Mouse (Mus musculus) c-Kit-positive CD71-negative TER-119-negative erythroid progenitor cells, embryonic 14.5 days (primary cell): ENCODE measurements at regions not wholly inside any gene's neighbourhood (a gene's known extent, or its start where the extent isn't known, plus 50 kb on each side); places are given as distances from the start of the nearest gene placed in this dataset.

Experiments
- DNase-seq: peaks from one replicate; pipeline ENCODE4 v3.0.0-alpha.2; 2013; ENCODE audit warnings: low read depth

GRCm38 (mm10) chr1:193784966-193785365 is 414.9 kb upstream of the Camk1g start:
- no peak for DNase-seq

GRCm38 (mm10) chr1:193784526-193784925 is 414.4 kb upstream of the Camk1g start:
- no peak for DNase-seq

GRCm38 (mm10) chr1:193778181-193778580 is 408.1 kb upstream of the Camk1g start:
- no peak for DNase-seq

- no peak for DNase-seq
Measured at GRCm38 (mm10) chr1:193769546-193769945, 399.4 kb upstream of the Camk1g start.

- no peak for DNase-seq
Measured at GRCm38 (mm10) chr1:193764103-193764502, 394.0 kb upstream of the Camk1g start.

DNA sequence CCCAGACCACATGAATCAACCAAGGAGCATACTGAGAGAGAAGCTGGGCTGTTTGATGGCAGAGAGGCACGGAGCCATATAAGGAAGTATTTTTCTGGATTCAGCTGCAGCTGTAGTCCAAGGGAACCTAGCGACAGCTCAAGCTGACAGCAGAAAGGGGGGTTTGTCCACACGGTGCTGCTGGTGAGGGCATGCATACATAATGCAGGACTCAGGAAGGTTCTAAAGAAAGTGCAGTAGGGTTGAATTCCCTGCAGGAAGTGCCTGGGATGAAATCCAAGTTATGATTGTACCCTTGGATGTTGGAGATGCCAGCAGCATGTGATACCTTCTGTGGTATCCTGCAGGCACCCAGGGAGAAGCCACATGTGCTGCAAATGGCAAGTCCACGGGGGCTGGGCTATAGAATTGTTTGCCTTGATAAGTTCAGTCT is 381.7 kb upstream of the Camk1g start:
- no peak for DNase-seq

DNA sequence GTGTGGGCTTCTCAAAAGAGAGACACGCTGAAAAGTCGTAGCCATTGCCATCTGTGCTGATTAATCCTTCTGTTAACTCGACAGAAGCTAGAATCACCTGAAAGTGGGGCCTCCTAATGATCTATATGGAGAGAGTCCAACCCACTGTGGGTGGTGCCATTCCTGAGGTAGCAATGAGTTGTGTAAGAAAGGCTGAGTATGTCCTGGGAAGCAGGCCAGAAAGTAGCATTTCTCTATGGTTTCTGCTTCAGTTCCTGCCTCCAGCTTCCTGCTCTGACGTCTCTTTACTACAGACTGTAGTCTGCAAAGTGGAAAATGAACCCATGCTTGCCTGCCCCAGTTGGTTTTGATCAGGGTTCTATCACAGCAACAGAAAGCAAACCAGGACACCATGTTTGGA is 380.8 kb upstream of the Camk1g start:
- DNase-seq, result no peak

- DNase-seq, result no peak
Measured at GRCm38 (mm10) chr1:193747426-193747960, 377.4 kb upstream of the Camk1g start.

DNA sequence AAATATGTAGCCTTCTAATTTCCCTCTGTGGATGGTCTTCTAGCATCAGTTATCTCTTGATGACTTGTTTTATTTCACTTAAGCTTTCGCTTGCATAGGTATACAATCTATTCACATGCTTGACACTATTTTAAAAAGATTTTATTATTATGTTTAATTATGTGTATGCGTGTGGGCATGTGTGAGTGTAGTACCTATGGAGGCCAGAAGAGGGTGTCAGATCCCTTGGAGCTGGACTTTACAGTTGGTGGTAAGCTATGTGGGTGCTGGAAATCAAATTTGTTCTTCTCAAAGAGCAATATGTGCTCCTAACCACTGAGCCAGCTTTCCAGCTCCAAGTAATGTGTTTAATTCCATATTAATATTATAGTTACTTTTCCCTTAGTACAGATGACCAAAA is 372.6 kb upstream of the Camk1g start:
- no peak for DNase-seq

GRCm38 (mm10) chr1:193738821-193739220 is 368.7 kb upstream of the Camk1g start:
- peak; percentile 17 for DNase-seq

DNA sequence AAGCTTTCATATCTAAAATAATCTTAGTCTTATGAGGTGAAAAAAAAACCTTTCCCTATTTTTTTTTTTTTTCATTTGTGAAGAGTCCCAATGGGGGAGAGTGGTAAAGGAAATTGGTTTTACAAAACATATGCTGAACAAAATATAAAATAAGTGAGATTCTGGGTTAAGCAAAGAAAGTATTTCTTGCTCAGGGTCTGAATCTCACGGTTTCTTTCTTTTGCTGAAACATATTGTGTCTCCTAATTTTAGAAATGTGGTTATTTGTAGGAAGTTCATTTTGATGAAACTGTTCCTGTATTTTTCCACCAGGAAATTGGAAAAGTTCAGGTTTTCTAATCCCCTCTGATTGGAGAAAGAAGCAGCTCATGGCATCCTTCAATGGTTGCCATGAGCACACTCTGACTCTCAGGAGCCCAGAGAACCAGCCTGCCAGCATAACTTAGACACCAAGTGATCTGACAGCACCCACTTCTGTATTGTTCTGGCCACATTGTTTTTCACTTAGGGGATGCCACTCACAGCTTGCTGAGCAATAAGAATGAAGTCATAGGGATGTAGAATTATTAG is 365.9 kb upstream of the Camk1g start:
- no peak for DNase-seq

DNA sequence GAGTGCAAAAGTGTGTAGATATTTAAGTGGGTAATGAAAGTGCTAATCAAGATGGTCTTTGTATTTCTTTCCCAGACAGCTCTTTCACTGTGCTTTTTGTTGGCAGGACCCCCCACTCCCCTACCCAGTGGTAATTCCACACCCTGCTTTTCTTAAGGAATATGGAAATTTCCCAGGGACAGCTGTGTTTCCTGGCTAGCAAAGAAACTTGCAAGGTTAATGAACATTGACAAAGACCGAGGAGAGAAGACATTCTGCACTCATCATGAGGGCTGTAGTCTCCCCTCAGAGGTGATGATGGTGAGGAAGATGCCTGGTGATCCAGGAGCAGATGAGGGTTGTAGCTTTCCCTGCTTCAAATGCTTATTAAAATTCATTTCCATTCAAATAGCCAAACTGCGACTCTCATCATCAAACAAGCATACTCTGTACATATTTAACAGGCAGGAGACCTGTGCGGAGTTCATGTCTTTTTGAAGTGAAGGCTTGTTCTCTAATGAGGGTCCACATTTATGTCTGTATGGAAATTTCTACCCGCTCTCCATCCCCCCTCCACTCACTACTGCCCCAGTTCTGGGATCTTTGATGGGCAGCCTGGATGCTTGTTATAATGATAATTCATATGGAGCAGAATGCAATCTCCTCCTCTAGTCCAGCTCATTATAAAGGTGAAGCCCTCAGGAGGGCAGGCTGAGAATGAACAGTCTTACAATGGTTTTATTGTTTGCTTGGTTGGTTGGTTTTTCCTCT is 364.1 kb upstream of the Camk1g start:
- no peak for DNase-seq

DNA sequence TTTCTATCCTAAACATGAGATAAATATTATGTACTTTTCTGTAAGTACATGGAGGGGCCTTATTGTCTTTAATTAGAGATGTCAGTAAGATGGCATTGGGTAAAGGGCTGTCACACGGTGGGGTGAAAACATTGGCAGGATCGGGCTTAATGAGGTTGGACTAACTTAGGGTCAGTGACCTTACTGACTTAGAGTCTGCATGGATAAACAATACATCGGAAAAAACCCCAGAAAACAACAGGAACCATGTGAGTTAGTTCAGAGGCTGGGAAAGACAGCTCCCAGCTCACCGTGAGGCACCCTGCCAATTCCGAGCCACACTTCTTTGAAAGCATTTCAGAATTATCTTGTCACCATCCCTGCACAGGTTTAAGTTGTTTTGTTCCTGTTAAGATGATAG is 363.3 kb upstream of the Camk1g start:
- no peak for DNase-seq

DNA sequence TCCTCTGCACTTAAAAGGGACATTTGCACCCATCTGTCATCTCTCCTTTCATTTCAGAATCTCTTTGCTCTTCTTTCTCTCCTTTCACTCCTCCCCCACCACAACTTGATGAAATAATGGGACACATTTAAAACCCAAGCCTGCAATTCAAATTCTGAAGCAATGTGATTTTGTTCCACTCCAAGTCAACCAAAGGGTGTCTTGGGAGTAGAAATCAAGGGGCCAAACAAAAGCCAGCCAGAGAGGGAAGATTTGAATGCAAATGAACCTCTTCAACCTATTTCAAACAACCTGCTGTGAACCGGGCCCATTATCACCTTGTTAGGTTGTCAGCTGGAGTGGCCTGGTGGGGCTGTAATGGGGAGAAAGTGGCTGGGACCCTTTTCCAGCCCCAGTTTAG is 362.0 kb upstream of the Camk1g start:
- DNase-seq, result no peak

GRCm38 (mm10) chr1:193721850-193722249 is 351.8 kb upstream of the Camk1g start:
- DNase-seq, result no peak

- DNase-seq, result no peak
Measured at GRCm38 (mm10) chr1:193720420-193720851, 350.3 kb upstream of the Camk1g start.

GRCm38 (mm10) chr1:193715328-193715727 is 345.2 kb upstream of the Camk1g start:
- no peak for DNase-seq

- DNase-seq, result no peak
Measured at GRCm38 (mm10) chr1:193714631-193715030, 344.5 kb upstream of the Camk1g start.

DNA sequence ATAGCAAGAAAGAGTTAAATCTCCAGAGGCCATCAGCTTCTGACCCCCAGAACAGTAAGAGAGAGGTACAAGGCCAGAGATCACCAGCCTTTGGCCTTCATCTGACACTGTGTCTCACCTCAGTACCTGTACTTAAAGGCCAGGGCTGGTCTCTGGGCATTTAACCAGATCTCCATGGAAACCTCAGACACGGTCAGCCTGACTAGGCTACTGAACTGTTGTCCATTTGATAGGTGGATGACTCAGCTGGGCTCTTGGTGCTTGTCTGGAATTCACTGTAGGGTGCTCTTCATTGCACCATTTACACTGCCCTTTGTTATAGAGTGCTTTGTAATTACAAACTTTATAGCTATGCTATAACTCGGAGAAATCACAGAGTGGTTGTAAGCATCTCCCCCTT is 335.1 kb upstream of the Camk1g start:
- DNase-seq, result no peak

GRCm38 (mm10) chr1:193702707-193703419 is 332.8 kb upstream of the Camk1g start:
- peak; percentile 50 for DNase-seq

DNA sequence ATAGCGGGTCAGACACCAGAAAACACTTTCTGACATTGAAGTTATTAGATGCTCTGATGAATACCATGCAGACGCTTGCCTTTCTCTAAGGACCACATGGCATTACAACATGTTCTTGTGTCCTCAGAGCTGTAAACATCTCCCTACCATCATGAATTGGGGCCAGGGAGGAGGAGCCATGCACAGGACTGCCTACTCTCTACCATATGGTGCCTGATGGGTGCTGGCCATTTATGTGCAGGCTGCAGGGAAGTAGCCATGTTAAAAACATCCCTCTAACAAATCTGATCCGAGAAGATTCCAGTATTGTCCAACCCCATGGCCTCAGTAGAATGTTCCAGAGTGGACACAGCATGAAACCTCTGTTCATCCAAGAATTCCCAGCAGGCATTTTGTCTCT is 330.1 kb upstream of the Camk1g start:
- DNase-seq, result no peak

- peak; percentile 16 for DNase-seq
Measured at GRCm38 (mm10) chr1:193698603-193699266, 328.6 kb upstream of the Camk1g start.
